Mouse (Mus musculus) Patski (cell line): Measurements from ENCODE around the gene Dars. TPM values are rescaled to one million over a fixed set of nuclear protein-coding genes. Genes with fewer than 3 reads are reported as not detected.

Experiments used
- ATAC-seq: fragments of 100-300 bp; one replicate; pipeline ENCODE4 v1.8.0; 2021
- CTCF ChIA-PET: fragments of 350-600 bp; sonication (Branson Sonifier 250); formaldehyde crosslinking; loops from one replicate; lab custom pipeline; 2022; ENCODE audit warnings: inconsistent platforms; lab: Charles Lee
- POLR2A ChIA-PET: fragments of 350-600 bp; sonication (Branson Sonifier 250); formaldehyde crosslinking; loops from one replicate; lab custom pipeline; 2022; ENCODE audit warnings: antibody characterized with exemption, inconsistent platforms; lab: Charles Lee
- DNase-seq: peaks from one replicate; pipeline ENCODE4 v3.0.0-alpha.2; 2011; ENCODE audit warnings: low read depth, low spot score
- H3K27me3 ChIP-seq: fragments of 371-371 bp; one replicate; pipeline ENCODE4 v1.5.1; 2021
- CTCF ChIP-seq: fragments of 100-300 bp; IDR thresholded peaks from one replicate; pipeline ENCODE4 v1.5.1; 2021
- in situ Hi-C: fragments of 300-500 bp; cut with MboI; formaldehyde crosslinking; loops from 3 replicates; pipeline ENCODE4 v1.11.1; 2018; ENCODE audit warnings: low pct_unique_long_range_greater_than_20kb, mixed read lengths
- polyA plus RNA-seq: library from polyadenylated mRNA; unstranded; gene quantifications from one replicate; pipeline ENCODE4 v1.2.3, GENCODE M21; 2021

Gene Dars
- polyA plus RNA-seq, 1 experiment from 2014 or later = 107 TPM

GRCm38 (mm10) chr1:128447206-128447902 lies 30.2 kb upstream of the Dars start:
- peaks cover 3% of the 10 kb centered on the region for H3K27me3 ChIP-seq
- ChIA-PET CTCF (interaction anchor here (1.1 kb wide), 1 partner anchor 15 kb away, joined by 5 read pairs; no protein-coding TSS in a partner anchor), POLR2A (interaction anchor here (0.8 kb wide), 1 partner anchor 19 kb away, joined by 3 read pairs; no protein-coding TSS in a partner anchor)
- no peak for ATAC-seq
- in situ Hi-C loops = no loop called here
- no peak for DNase-seq
- no peak for TF ChIP-seq CTCF

GRCm38 (mm10) chr1:128443890-128444839 lies 27.0 kb upstream of the Dars start:
- POLR2A ChIA-PET = interaction anchor here (0.6 kb wide), 1 partner anchor 82 kb away, joined by 3 read pairs; no protein-coding TSS in a partner anchor
- H3K27me3 ChIP-seq = no peaks in the 10 kb centered on the region
- in situ Hi-C loops = no loop called here
- no peak for DNase-seq
- no peak for ATAC-seq
- CTCF ChIA-PET = interaction anchor here (0.8 kb wide), 1 partner anchor 9 kb away, joined by 3 read pairs; no protein-coding TSS in a partner anchor
- TF ChIP-seq CTCF = no peak

- no peak for TF ChIP-seq CTCF
- ChIA-PET CTCF (no interaction called here), POLR2A (interaction anchor here (1.2 kb wide), 1 partner anchor 25 kb away, joined by 3 read pairs; no protein-coding TSS in a partner anchor)
- in situ Hi-C loops = no loop called here
- ATAC-seq (no peak), DNase-seq (no peak)
- H3K27me3 ChIP-seq = no peaks in the 10 kb centered on the region
These were observed 23.9 kb upstream of the Dars start for GRCm38 (mm10) chr1:128441129-128441473.

- no peak for TF ChIP-seq CTCF
- in situ Hi-C loops = no loop called here
- H3K27me3 ChIP-seq = no peaks in the 10 kb centered on the region
- no peak for DNase-seq
- no peak for ATAC-seq
- CTCF ChIA-PET = interaction anchor here (1.1 kb wide), 1 partner anchor 9 kb away, joined by 3 read pairs; no protein-coding TSS in a partner anchor
- POLR2A ChIA-PET = interaction anchor here (0.6 to 1.2 kb wide), 2 partner anchors 24 to 148 kb away, joined by 3 read pairs; no protein-coding TSS in a partner anchor
These were observed 23.4 kb upstream of the Dars start for GRCm38 (mm10) chr1:128440386-128441128.

DNA sequence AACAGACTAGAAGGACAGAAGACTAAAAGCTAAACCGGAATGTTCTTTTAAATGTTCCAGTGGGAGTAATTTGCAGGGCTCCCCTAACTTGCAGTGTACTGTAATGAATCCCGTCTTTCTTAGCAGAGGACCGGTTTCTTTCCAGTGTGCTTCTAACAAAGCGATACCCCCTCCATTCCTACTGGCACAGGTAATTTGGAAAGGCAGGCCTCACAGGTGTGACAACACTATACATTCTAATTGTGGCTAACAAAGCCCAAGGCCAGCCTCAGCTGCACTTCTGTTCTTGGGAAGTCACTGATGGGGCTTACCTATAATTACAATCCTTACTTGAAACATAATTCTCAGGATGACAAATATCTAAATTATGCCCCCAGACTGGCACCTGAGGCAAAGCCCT lies 22.4 kb upstream of the Dars start:
- no peak for TF ChIP-seq CTCF
- DNase-seq = no peak
- CTCF ChIA-PET = interaction anchor here (1.1 kb wide), 1 partner anchor 8 kb away, joined by 3 read pairs; no protein-coding TSS in a partner anchor
- POLR2A ChIA-PET = interaction anchor here (0.6 to 1.2 kb wide), 2 partner anchors 23 to 149 kb away, joined by 3 read pairs; no protein-coding TSS in a partner anchor
- in situ Hi-C loops = no loop called here
- no peaks in the 10 kb centered on the region for H3K27me3 ChIP-seq
- no peak for ATAC-seq

DNA sequence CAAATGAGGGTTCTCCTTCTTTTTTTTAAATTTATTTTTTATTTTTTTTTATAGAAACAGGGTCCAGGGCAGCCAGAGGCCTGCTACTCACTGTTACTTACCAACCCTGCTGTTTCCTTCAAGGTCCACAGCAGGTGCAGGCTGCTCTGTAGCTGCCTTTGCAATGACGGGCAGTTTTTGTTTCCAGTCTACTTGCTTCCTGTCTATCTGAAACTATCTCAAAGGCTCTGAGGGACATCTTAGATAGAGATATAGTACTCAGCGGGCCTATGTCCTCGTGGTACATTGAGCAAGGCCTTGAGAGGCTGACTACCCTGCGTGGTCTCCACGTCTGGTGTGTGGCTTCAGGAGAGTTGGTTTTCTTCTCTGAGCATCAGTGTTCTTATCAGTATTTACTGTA lies 21.4 kb upstream of the Dars start:
- ATAC-seq (no peak), DNase-seq (no peak)
- CTCF ChIA-PET = no interaction called here
- in situ Hi-C loops = no loop called here
- no peaks in the 10 kb centered on the region for H3K27me3 ChIP-seq
- no peak for TF ChIP-seq CTCF
- POLR2A ChIA-PET = no interaction called here

DNA sequence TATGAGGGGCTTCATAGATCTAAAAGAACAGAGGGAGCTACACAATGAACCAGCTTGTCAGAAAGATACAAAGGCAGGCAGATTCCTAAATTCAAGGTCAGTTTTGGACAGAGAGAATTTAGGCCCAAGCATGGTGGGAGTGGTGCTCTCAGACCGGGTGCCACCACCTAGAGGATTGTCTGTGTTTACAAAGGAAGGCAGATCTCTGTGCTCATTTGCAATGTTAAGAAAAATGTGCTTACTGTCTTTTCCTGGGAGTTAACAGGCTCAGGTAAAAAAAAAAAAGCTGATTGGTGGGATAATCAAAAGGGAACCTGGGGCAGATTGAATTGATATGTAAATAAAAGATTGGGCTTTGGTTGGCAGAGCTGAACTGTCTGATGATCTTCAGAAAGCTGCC lies 20.1 kb upstream of the Dars start:
- ChIA-PET CTCF (no interaction called here), POLR2A (no interaction called here)
- no peak for ATAC-seq
- no peak for TF ChIP-seq CTCF
- DNase-seq = no peak
- H3K27me3 ChIP-seq = no peaks in the 10 kb centered on the region
- in situ Hi-C loops = no loop called here

- DNase-seq (peak; percentile 19), ATAC-seq (no peak)
- in situ Hi-C loops = no loop called here
- ChIA-PET POLR2A (interaction anchor here (0.6 kb wide), 1 partner anchor 27 kb away, joined by 3 read pairs; no protein-coding TSS in a partner anchor), CTCF (interaction anchor here (1.1 to 1.4 kb wide), 2 partner anchors 8 to 18 kb away, joined by 3 read pairs; no protein-coding TSS in a partner anchor)
- TF ChIP-seq CTCF = no peak
- no peaks in the 10 kb centered on the region for H3K27me3 ChIP-seq
These were observed 18.8 kb upstream of the Dars start for GRCm38 (mm10) chr1:128436015-128436414.

GRCm38 (mm10) chr1:128435551-128435950 lies 18.4 kb upstream of the Dars start:
- no peak for TF ChIP-seq CTCF
- peak; percentile 64 for DNase-seq
- peak; percentile 44 for ATAC-seq
- in situ Hi-C loops = no loop called here
- POLR2A ChIA-PET = interaction anchor here (0.6 kb wide), 1 partner anchor 27 kb away, joined by 3 read pairs; no protein-coding TSS in a partner anchor
- no peaks in the 10 kb centered on the region for H3K27me3 ChIP-seq
- CTCF ChIA-PET = interaction anchor here (1.1 to 1.4 kb wide), 2 partner anchors 8 to 17 kb away, joined by 3 read pairs; no protein-coding TSS in a partner anchor

- ChIA-PET POLR2A (no interaction called here), CTCF (no interaction called here)
- ATAC-seq = no peak
- no peaks in the 10 kb centered on the region for H3K27me3 ChIP-seq
- TF ChIP-seq CTCF = no peak
- DNase-seq = no peak
- in situ Hi-C loops = no loop called here
These were observed 7.8 kb upstream of the Dars start for GRCm38 (mm10) chr1:128424928-128425327.
